ENCODE assay signal across 14 mouse cellular contexts in the genomic region with DNA sequence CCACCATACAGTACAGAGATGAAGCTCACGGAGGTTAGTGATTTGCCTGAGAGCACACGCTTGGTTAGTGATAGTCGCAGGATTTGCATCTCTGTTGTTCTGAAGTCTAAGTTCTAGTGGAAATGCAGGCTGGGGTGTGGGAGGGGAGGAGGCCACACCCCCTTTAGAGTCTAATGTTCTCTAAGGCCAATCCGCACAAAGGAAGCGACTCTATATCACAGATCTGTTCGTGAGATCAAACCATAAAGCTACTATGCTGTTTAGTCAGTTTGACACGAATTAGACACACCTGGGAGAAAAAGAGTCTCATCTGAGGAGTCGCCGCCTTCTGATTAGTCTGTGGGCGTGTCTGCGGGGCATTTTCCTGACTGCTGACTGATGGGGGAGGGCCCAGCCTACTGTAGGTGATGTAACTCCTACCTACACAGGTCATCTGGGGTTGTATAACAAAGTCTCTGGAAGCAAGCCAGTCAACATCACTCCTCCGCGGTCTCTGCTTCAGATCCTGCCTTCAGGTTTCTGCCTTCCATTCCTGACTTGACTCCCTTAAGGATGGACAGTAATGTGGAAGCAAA. TPM values are rescaled to one million over a fixed set of nuclear protein-coding genes. Genes with fewer than 3 reads are reported as not detected.
DNase-seq lines count a peak whose midpoint lies in the region; ATAC-seq lines count a peak whose summit lies in the region.
"Had no signal": no experiment of that assay in that cellular context is flagged by ENCODE, and none has a peak within 500 bp of the region (broad histone marks: within the 10 kb centered on the region; RNA-seq: fewer than 3 reads in every experiment).

No protein-coding gene starts in this region.

- no peaks in the 10 kb centered on the region for H3K36me3 ChIP-seq in heart, embryonic 12.5 days
- no peaks in the 10 kb centered on the region for H3K36me3 ChIP-seq in intestine, embryonic 14.5 days (ENCODE audit: control insufficient read depth, insufficient read depth, low read length)
- no peaks in the 10 kb centered on the region for H3K36me3 ChIP-seq in liver, embryonic 12.5 days
- H3K36me3 ChIP-seq: limb, embryonic 13.5 days had no signal

- no peak overlapping the region for H3K27ac ChIP-seq in heart, embryonic 12.5 days (ENCODE audit: poor library complexity, severe bottlenecking)
- no peak overlapping the region for H3K27ac ChIP-seq in intestine, embryonic 14.5 days (ENCODE audit: low read depth)
- no peak overlapping the region for H3K27ac ChIP-seq in liver, embryonic 12.5 days
- H3K27ac ChIP-seq: limb, embryonic 13.5 days had no signal

- H3K9me3 ChIP-seq in heart, embryonic 12.5 days (replicated peaks) = no peaks in the 10 kb centered on the region
- no peaks in the 10 kb centered on the region for H3K9me3 ChIP-seq in intestine, embryonic 14.5 days (ENCODE audit: control insufficient read depth, low read length)
- no peaks in the 10 kb centered on the region for H3K9me3 ChIP-seq in liver, embryonic 12.5 days (replicated peaks)
- H3K9me3 ChIP-seq: limb, embryonic 13.5 days had no signal

- WGBS in heart, embryonic 12.5 days = 41% methylated on average over 13 of the region's 13 CpGs
- 41% methylated on average over 13 of the region's 13 CpGs for WGBS in intestine, embryonic 14.5 days
- 51% methylated on average over 13 of the region's 13 CpGs for WGBS in liver, embryonic 12.5 days (ENCODE audit: insufficient replicate concordance)

- DNase-seq in heart, adult 9 months (ENCODE audit: low spot score in 2 of 2) = no peak
- DNase-seq in CD4-positive, CD25-positive, alpha-beta regulatory T cell, adult 2 months (ENCODE audit: low read depth, low spot score) = peak; percentile 26
- DNase-seq in intestine, embryonic 14.5 days (ENCODE audit: low spot score) = no peak
- DNase-seq in frontal cortex, postnatal 14 days (ENCODE audit: low spot score in 2 of 2) = no peak
- no peak for DNase-seq in right cerebral cortex, postnatal 4 days
- DNase-seq: adrenal gland, adult 8-10 months; heart, adult 18-20 months; heart, postnatal 4 days; layer of hippocampus, postnatal 36 days had no signal

- H3K4me3 ChIP-seq in heart, embryonic 12.5 days = no peak overlapping the region
- H3K4me3 ChIP-seq in intestine, embryonic 14.5 days (ENCODE audit: low read depth, low read length) = no peak overlapping the region
- H3K4me3 ChIP-seq in liver, embryonic 12.5 days = no peak overlapping the region
- H3K4me3 ChIP-seq: limb, embryonic 13.5 days had no signal

- H3K9ac ChIP-seq in heart, embryonic 12.5 days = no peak overlapping the region
- H3K9ac ChIP-seq in intestine, embryonic 14.5 days (ENCODE audit: low read length) = no peak overlapping the region
- H3K9ac ChIP-seq in liver, embryonic 12.5 days = no peak overlapping the region
- H3K9ac ChIP-seq: limb, embryonic 13.5 days had no signal

- ATAC-seq in heart, embryonic 12.5 days (ENCODE audit: insufficient number of reproducible peaks, low FRiP score) = 0 out of 2 replicates have a peak, but pooled peaks have one; percentile 42
- ATAC-seq in intestine, embryonic 14.5 days (replicated peaks; ENCODE audit: low FRiP score, low TSS enrichment, low read depth) = peak; percentile 53
- peak; percentile 48 for ATAC-seq in liver, embryonic 12.5 days
- ATAC-seq in megakaryocyte progenitor cell, adult 5-6 weeks (replicated peaks; ENCODE audit: poor library complexity) = no peak
- ATAC-seq: inflammation-experienced regulatory T-cells, adult 6 months had no signal

- no peaks in the 10 kb centered on the region for H3K27me3 ChIP-seq in heart, embryonic 12.5 days (replicated peaks)
- no peaks in the 10 kb centered on the region for H3K27me3 ChIP-seq in intestine, embryonic 14.5 days (replicated peaks; ENCODE audit: control insufficient read depth, insufficient read depth, low read length)
- H3K27me3 ChIP-seq in liver, embryonic 12.5 days (replicated peaks) = no peaks in the 10 kb centered on the region
- H3K27me3 ChIP-seq: limb, embryonic 13.5 days had no signal

- 0 out of 2 replicates have a peak, but pooled peaks cover 4% of the 10 kb centered on the region for H3K4me1 ChIP-seq in heart, embryonic 12.5 days (replicated peaks)
- peaks cover 15% of the 10 kb centered on the region for H3K4me1 ChIP-seq in intestine, embryonic 14.5 days (replicated peaks; ENCODE audit: control insufficient read depth, insufficient read depth, low read length)
- H3K4me1 ChIP-seq in liver, embryonic 12.5 days = peaks cover 10% of the 10 kb centered on the region

- H3K4me2 ChIP-seq in heart, embryonic 12.5 days = no peak overlapping the region
- no peak overlapping the region for H3K4me2 ChIP-seq in intestine, embryonic 14.5 days (ENCODE audit: low read length)
- H3K4me2 ChIP-seq in liver, embryonic 12.5 days = peak overlapping the region; percentile 27; the same call in 1 of the 2 replicates
- H3K4me2 ChIP-seq: limb, embryonic 13.5 days had no signal

RNA-seq across cellular contexts. Expression of gene Serp2, which starts 29.2 kb away (rescaled TPM):
- 18.5 and 18.8 TPM in 2 replicates for polyA plus RNA-seq in heart, embryonic 12.5 days (2016; fragmentation: Nextera tagmentation; extraction: Ambion mirVana)
- polyA plus RNA-seq in intestine, embryonic 14.5 days (2014; fragmentation: Nextera tagmentation; extraction: Ambion mirVana) = 13.0 and 13.6 TPM in 2 replicates
- polyA plus RNA-seq in liver, embryonic 12.5 days (2016; fragmentation: Nextera tagmentation; extraction: Ambion mirVana) = 2.2 and 2.9 TPM in 2 replicates
- total RNA-seq in megakaryocyte progenitor cell, adult 5-6 weeks (2015) = not detected in 2 replicates
- not detected in 2 replicates for total RNA-seq in megakaryocyte progenitor cell, adult 5-6 weeks (2017)
